Mouse (Mus musculus): ENCODE data around the gene Hoxd13. TPM values are rescaled to one million over a fixed set of nuclear protein-coding genes. Genes with fewer than 3 reads are reported as not detected.

Gene Hoxd13
- polyA plus RNA-seq, 1 experiment from 2014 or later, result not detected

DNA sequence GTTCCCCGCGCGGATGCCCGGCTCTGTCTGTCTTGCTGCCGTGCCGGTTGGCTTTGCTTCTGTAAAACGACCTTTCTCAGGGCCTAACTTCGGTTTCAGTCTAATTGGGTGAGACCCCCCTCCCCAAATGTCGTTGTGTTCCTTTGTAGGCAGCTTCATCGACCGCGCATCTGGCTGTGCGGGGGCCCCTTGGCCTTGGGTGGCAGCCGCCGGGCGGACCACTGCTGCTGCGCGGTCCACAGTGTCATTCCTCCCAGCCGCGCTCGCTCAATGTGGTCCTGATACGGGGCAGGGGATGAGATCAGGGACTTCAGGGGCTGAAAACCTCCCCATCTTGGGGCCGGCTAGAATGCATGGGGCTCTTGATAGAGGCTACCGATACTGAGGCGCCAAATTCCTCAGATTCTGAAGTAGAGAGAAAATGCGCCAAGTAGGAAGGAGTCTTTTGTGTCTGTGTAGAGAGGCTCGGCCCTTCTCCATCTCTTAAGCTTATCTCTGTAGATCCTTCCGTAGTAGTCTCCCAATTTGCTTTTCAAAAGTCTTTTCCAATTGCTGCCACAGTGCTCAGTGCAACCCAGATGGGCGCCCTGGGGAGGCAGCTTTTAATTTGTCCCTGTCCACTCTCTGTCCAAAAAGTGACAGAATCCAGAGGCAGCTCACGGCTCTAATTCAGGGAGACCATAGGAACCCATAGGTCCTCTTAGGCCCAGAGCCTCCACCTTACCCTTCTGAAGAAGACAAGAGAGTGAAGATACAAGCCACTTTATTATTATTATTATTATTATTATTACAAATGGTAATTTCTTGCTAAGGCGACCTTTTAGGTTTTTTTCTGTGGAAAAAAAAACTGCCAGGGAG lies 19.8 kb downstream of the Hoxd13 start:
- H3K36me3 ChIP-seq, result no peaks in the 10 kb centered on the region
- no peaks in the 10 kb centered on the region for H3K9me3 ChIP-seq
- DNase-seq (ENCODE audit: low spot score), result peak; percentile 54
- no peak overlapping the region for H3K27ac ChIP-seq
- WGBS, result under 1% methylated on average over 31 of the region's 31 CpGs
- H3K4me3 ChIP-seq, result no peak overlapping the region
- peaks cover 100% of the 10 kb centered on the region for H3K27me3 ChIP-seq (ENCODE audit: insufficient read depth, poor library complexity, severe bottlenecking)
- peaks cover 19% of the 10 kb centered on the region for H3K4me1 ChIP-seq (replicated peaks)

DNA sequence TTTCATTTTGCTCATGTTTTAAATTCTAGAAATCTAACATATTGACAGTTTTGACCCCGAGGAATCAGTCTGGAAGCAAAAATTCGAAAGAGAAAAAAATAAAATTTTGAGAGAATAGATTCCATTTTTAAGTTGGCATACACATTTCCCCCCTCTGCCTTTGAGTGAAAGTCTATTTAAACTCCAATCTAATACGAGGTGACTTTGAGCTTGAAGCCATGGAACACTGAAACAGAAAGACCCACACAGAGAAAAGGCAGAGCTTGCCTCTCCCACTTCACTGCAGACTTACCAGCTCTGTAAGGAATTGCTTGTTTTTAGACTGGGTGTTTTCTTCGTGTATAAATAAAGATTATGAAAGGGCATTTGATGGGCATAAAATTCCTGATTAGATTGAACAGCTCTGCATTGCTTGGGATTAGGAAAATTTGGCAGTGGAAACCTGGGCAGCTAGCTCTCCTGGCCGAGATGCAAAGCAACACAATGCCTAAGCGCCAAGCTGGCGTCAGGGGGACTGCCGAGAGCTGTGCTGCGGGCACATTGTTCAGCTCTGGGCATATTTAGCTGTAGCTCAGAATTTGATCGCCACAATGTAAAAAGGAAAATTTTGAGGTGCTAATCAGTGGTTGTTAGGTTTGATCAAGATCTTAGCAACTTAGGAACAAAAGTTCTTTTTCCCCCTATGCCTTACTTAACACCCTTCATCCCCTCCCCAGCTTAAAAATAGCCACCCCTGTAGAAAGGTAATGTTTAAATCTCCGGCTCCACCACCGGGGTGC lies 20.9 kb downstream of the Hoxd13 start:
- DNase-seq (ENCODE audit: low spot score), result peak; percentile 52
- Histone ChIP-seq H3K27ac (no peak overlapping the region), H3K9me3 (no peaks in the 10 kb centered on the region), H3K4me3 (no peak overlapping the region), H3K36me3 (no peaks in the 10 kb centered on the region), H3K4me1 (replicated peaks) (peaks cover 17% of the 10 kb centered on the region), H3K27me3 (ENCODE audit: insufficient read depth, poor library complexity, severe bottlenecking) (peaks cover 100% of the 10 kb centered on the region)
- 4% methylated on average over 12 of the region's 12 CpGs for WGBS

DNA sequence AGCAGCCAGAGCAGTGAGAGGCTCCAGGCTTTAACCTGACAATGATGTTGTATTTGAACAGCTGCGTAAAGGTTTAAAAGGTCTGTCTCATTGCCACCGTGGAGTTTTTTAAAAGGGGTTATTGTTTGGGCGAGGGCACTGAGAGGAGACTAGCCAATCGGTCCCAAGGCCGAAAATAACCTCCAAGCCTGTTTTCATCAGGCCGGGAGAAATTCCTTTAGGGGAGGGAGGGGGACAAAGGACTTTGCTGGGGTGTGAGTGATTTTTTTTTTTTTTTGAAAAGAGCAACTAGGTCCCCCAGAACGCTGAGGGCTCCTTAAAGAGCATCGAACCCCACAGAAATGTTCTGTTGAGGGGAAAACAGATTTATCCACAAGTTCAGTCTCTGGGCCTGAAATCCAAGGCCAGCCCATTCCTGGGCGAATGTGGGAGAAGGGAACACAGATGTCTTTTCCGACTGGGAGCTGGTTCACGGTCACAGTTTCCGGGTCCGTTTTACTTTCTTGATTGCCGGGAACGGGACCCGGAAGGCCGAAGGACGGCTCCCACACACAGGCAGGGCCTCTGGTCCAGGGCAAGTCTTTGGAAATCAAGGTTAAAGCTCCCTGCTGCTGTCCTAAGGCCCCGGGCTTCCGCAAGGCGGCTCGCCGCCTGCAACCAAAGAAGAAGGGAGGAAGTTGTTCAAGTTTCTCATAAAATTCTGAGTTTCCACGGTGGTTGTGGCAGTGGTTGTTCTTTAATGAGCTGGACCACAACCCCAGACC lies 21.6 kb downstream of the Hoxd13 start:
- Histone ChIP-seq H3K9me3 (no peaks in the 10 kb centered on the region), H3K27ac (no peak overlapping the region), H3K36me3 (no peaks in the 10 kb centered on the region), H3K27me3 (ENCODE audit: insufficient read depth, poor library complexity, severe bottlenecking) (peaks cover 100% of the 10 kb centered on the region), H3K4me1 (replicated peaks) (peaks cover 17% of the 10 kb centered on the region), H3K4me3 (no peak overlapping the region)
- 1% methylated on average over 24 of the region's 24 CpGs for WGBS
- peak; percentile 65 for DNase-seq (ENCODE audit: low spot score)

DNA sequence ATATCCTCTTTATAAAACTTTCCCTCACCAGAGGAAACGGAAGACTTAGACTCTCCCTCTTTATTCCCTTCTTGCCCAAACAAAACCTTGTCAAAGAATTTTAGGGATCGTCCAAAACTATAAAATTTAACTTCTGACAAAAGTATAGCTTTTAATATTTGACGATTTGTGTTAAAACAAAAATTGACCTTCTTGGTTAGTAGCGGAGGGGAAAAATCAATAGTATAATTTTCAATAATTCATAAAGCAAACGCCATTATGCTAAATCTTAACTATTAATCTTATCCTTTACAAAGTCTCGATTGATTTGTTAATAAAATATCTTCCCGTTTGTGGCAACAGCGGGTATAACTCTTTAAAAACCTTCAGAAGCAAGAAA lies 22.2 kb downstream of the Hoxd13 start:
- Histone ChIP-seq H3K36me3 (no peaks in the 10 kb centered on the region), H3K27ac (no peak overlapping the region), H3K9me3 (no peaks in the 10 kb centered on the region), H3K27me3 (ENCODE audit: insufficient read depth, poor library complexity, severe bottlenecking) (peaks cover 100% of the 10 kb centered on the region), H3K4me1 (replicated peaks) (peaks cover 17% of the 10 kb centered on the region), H3K4me3 (no peak overlapping the region)
- 9% methylated on average over 8 of the region's 8 CpGs for WGBS
- DNase-seq (ENCODE audit: low spot score), result no peak

DNA sequence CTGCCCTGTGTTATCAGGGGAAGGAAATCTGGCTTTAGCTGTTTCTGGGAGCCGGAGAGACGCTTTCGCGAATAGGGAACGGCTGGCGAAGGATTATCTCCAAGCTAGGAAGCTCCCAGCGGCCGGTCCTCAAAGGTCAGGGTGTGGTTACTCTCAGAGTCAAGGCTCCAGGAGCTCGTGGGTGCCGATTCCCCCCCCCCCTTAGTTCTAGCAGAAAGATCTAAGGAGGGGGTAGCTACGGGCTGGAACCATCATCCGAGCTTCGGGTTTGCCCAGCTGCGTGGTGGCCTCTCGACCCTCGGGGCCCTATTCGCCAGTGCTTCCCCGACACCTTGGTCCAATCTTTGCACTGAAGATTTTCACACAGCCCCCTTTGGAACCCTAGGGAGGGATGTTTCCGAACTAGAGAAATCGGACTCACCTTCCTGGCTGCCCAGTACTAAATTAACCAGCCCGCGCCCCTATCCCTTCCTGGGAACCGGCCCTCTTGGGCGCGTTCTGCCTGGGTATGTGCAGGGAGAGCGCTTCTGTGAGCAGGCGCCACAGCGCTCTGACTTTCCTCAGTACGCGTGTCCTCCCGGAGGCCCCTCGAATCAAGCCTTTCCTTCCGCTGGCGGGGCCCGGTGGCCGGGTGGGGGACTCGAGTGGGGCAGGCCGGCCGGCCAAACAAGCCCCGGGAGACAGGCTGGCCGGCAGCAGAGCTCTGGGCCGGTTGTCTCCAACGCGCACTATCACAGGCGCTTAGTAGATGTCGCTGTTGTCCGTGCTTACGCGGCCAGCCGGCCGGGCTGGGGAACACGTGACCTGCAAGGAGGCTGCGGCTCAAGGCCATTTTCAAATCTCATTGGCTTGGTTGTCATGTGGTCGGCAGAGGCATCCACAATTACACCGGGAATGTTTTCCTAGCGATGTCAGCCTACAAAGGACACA lies 23.2 kb downstream of the Hoxd13 start, which contains the start of gene Hoxd10:
TSS of gene Hoxd10 (plus strand) at position 903 of the 930 bp plus-strand sequence.
- peaks cover 100% of the 10 kb centered on the region for H3K27me3 ChIP-seq (ENCODE audit: insufficient read depth, poor library complexity, severe bottlenecking)
- peak within 1 kb of the TSS; percentile 29 for H3K4me3 ChIP-seq
- DNase-seq (ENCODE audit: low spot score), result peak; percentile 89
- H3K27ac ChIP-seq, result no peak within 1 kb of the TSS
- H3K9me3 ChIP-seq, result no peaks in the 10 kb centered on the region
- peaks cover 17% of the 10 kb centered on the region for H3K4me1 ChIP-seq (replicated peaks)
- no peaks in the 10 kb centered on the region for H3K36me3 ChIP-seq
- under 1% methylated on average over 56 of the region's 56 CpGs for WGBS

DNA sequence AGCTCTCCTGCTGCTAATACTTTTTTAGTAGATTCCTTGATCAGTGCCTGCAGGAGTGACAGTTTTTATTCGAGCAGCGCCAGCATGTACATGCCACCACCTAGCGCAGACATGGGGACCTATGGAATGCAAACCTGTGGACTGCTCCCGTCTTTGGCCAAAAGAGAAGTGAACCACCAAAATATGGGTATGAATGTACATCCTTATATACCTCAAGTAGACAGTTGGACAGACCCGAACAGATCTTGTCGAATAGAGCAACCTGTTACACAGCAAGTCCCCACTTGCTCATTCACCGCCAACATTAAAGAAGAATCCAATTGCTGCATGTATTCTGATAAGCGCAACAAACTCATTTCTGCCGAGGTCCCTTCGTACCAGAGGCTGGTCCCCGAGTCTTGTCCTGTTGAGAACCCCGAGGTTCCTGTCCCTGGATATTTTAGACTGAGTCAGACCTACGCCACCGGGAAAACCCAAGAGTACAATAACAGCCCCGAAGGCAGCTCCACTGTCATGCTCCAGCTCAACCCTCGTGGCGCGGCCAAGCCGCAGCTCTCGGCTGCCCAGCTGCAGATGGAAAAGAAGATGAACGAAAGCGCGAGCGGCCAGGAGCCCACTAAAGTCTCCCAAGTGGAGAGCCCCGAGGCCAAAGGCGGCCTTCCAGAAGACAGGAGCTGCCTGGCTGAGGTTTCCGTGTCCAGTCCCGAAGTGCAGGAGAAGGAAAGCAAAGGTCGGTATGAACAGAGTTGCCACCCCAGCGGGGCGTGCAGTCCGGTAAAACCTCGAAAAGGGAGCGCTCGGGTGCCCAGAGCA lies 24.1 kb downstream of the Hoxd13 start:
- no peaks in the 10 kb centered on the region for H3K36me3 ChIP-seq
- H3K27ac ChIP-seq, result no peak overlapping the region
- peaks cover 17% of the 10 kb centered on the region for H3K4me1 ChIP-seq (replicated peaks)
- no peaks in the 10 kb centered on the region for H3K9me3 ChIP-seq
- WGBS, result 5% methylated on average over 35 of the region's 35 CpGs
- peak; percentile 55 for DNase-seq (ENCODE audit: low spot score)
- H3K27me3 ChIP-seq (ENCODE audit: insufficient read depth, poor library complexity, severe bottlenecking), result peaks cover 100% of the 10 kb centered on the region
- H3K4me3 ChIP-seq, result 0 out of 2 replicates have a peak overlapping the region, but pooled peaks have one; percentile 29

DNA sequence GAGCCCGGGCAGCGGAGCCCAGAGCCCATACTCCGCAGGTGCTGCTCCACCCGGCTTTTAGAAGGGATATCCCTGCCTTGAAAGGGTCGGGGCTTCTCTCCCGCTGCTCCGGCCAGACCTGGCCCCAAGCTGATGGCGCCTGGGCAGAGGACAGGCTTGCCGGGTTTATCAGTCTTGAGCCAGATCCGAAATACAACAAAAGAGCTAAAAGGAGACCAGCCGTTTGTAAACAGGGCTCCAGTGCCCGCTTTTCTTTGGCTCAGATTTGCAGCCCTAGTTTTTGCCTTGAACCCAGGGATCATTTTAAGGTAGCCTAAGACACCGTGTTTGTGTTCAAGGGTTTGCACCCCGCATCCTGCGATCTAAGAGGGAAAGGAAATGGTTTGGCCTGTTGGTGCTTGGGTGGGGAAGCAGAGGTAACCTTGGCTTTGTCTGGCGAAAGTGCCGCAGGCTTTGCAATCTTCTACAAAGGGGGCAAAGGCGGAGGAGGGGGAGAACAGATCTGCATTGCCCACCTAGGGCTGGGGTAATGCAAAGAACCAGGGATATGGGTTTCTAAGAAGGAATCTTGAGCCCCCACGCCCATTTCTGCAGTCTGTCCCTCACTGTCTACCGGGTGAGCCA lies 24.8 kb downstream of the Hoxd13 start:
- 1% methylated on average over 20 of the region's 20 CpGs for WGBS
- Histone ChIP-seq H3K27ac (no peak overlapping the region), H3K27me3 (ENCODE audit: insufficient read depth, poor library complexity, severe bottlenecking) (peaks cover 100% of the 10 kb centered on the region), H3K4me1 (replicated peaks) (peaks cover 23% of the 10 kb centered on the region), H3K9me3 (no peaks in the 10 kb centered on the region), H3K36me3 (no peaks in the 10 kb centered on the region), H3K4me3 (no peak overlapping the region)
- DNase-seq (ENCODE audit: low spot score), result peak; percentile 56

DNA sequence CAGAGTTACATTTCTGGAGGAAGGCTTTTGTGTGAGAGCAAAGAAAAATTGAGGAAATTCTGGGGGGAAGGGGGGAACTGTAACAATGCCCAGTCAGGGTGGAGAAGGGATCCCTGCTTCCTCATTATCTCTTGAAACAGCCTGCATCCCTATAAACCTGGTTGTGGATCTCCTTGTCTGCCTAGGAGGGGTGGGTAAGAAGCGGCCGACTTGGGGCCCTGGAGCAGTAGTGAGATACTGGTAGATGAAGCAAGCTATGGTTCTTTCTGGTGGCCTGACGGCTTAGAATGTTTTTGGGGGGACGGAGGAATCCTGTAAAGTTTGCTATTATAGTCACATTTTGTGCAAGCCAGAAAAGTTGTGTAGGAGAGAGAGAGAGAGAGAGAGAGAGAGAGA lies 25.3 kb downstream of the Hoxd13 start:
- WGBS, result 7% methylated on average over 4 of the region's 4 CpGs
- no peak overlapping the region for H3K4me3 ChIP-seq
- no peak for DNase-seq (ENCODE audit: low spot score)

DNA sequence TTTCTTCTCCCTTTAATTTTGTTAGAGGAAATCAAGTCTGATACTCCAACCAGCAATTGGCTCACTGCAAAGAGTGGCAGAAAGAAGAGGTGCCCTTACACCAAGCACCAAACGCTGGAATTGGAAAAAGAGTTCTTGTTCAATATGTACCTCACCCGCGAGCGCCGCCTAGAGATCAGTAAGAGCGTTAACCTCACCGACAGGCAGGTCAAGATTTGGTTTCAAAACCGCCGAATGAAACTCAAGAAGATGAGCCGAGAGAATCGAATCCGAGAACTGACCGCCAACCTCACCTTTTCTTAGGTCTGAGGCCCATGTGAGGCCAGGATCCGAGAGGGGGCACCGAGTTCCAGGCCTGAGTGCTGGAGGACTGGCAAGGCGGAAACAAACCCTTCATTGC lies 26.0 kb downstream of the Hoxd13 start:
- H3K4me3 ChIP-seq, result no peak overlapping the region
- no peaks in the 10 kb centered on the region for H3K9me3 ChIP-seq
- peaks cover 32% of the 10 kb centered on the region for H3K4me1 ChIP-seq (replicated peaks)
- 2% methylated on average over 16 of the region's 16 CpGs for WGBS
- DNase-seq (ENCODE audit: low spot score), result peak; percentile 56
- no peaks in the 10 kb centered on the region for H3K36me3 ChIP-seq
- H3K27me3 ChIP-seq (ENCODE audit: insufficient read depth, poor library complexity, severe bottlenecking), result peaks cover 100% of the 10 kb centered on the region
- H3K27ac ChIP-seq, result no peak overlapping the region

More for the DNA sequence above, 25.3 kb downstream of the Hoxd13 start:
- no peaks in the 10 kb centered on the region for H3K9me3 ChIP-seq
- no peak overlapping the region for H3K27ac ChIP-seq
- H3K36me3 ChIP-seq, result no peaks in the 10 kb centered on the region
- H3K27me3 ChIP-seq (ENCODE audit: insufficient read depth, poor library complexity, severe bottlenecking), result peaks cover 100% of the 10 kb centered on the region
- H3K4me1 ChIP-seq (replicated peaks), result peaks cover 28% of the 10 kb centered on the region

DNA sequence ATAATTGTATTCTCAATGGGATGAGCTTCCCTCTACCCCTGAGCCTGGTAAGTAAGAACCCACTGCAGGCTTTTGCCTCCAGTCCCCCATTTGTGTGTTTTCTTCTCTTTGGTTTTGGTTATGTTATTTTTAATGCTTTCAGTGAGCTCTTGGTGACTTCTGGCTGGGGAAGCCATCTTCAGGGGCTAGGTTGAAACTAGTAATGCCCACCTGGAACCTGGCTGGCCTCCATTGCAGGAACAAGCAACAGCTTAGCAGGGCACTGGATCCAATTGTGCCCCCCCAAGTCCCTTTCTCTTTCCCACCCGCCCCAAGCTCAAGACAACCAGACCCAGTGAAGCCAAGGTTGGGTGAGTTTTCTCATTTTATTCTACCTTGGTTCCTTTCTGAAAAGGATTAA lies 27.3 kb downstream of the Hoxd13 start:
- Histone ChIP-seq H3K27ac (no peak overlapping the region), H3K4me3 (no peak overlapping the region), H3K36me3 (no peaks in the 10 kb centered on the region), H3K4me1 (replicated peaks) (peaks cover 32% of the 10 kb centered on the region), H3K27me3 (ENCODE audit: insufficient read depth, poor library complexity, severe bottlenecking) (peaks cover 100% of the 10 kb centered on the region), H3K9me3 (no peaks in the 10 kb centered on the region)
- no peak for DNase-seq (ENCODE audit: low spot score)
- WGBS, result 5% methylated on average over 1 of the region's 1 CpGs
